Mouse (Mus musculus): ENCODE results near the gene Lats2.

DNA sequence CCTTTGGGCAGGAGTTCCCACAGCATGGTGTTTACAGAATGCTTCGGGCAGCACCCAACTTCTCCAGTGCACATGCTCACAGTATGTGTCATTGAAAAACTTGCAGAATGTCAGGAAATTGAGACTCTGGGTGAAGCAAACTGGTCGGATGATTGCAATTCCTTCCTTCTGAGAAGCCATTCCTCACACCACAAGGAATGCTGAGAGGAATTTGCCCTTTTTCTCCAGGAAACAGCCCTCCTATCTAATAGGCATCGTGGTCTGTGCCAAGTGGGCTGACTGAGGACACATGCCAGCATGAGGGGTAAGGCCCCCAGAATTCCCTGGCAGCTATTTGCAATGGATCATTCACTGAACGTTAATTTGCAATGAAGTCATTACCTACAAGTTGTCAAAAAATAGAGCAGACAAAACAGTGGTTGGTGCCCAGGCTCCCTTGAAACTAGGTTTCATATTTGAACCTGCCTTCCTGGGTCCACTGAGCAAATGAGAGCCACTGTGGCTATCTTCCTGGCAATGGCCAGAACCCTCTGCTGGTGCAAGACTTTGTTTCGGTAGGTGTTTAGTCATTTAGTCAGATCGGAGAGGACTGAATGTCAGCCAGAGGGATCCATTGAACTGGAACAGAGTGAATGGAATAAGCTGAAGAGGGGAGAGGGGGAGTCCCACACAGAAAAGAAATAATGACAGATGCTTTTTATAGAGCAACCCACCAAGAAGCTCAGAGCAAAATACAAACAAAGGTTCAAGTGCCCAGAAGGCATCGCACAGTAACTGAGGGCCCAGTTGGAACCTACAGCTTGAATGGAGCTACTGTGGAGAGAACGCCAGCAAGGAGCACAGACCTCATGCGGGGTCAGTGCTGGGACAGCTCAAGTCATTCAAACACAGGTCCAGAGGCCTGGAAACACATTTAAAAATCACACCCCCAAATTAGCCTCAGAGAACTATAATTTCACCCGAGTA, 2.5 kb upstream of the Lats2 start:
- TF ChIP-seq CTCF (IDR thresholded peaks at IDR 0.05; ENCODE audit: low read depth) (no peak), EP300 (optimal IDR thresholded peaks at IDR 0.05) (no peak)

Measured in stomach, postnatal 0 days (tissue).